Mouse (Mus musculus) neural tube, embryonic 11.5 days (tissue): ENCODE results near the gene Prn. TPM values are rescaled to one million over a fixed set of nuclear protein-coding genes. Genes with fewer than 3 reads are reported as not detected.

Experiments used
- ATAC-seq: fragments of 200-750 bp; cut with Nextera tagmentation; 2 replicates; pipeline ENCODE4 v1.8.0; 2017; ENCODE audit warnings: moderate number of reproducible peaks, mild to moderate bottlenecking, moderate TSS enrichment, moderate library complexity; ENCODE audit not compliant: insufficient read depth, low FRiP score, low TSS enrichment
- DNase-seq: peaks from one replicate; pipeline ENCODE4 v3.0.0-alpha.2; 2015; ENCODE audit warnings: low spot score
- H3K27ac ChIP-seq: fragments of 300-500 bp; sonication (generic); 2 replicates; pipeline ENCODE4 v1.5.1; 2014; ENCODE audit warnings: low read depth, mild to moderate bottlenecking, low read length
- H3K27me3 ChIP-seq: fragments of 300-500 bp; sonication (generic); 2 replicates; pipeline ENCODE4 v1.6.1; 2014; ENCODE audit warnings: mild to moderate bottlenecking, low read length, mixed read lengths; ENCODE audit not compliant: control insufficient read depth, insufficient read depth
- H3K36me3 ChIP-seq: fragments of 300-500 bp; sonication (generic); 2 replicates; pipeline ENCODE4 v1.6.1; 2014; ENCODE audit warnings: mild to moderate bottlenecking, low read length, moderate library complexity, mixed read lengths; ENCODE audit not compliant: control insufficient read depth, insufficient read depth
- H3K4me1 ChIP-seq: fragments of 300-500 bp; sonication (generic); 2 replicates; pipeline ENCODE4 v1.6.1; 2014; ENCODE audit warnings: low read length, mixed read lengths; ENCODE audit not compliant: control insufficient read depth, insufficient read depth
- H3K4me2 ChIP-seq: fragments of 300-500 bp; sonication (generic); 2 replicates; pipeline ENCODE4 v1.6.1; 2014; ENCODE audit warnings: low read depth, mild to moderate bottlenecking, moderate library complexity
- H3K4me3 ChIP-seq: fragments of 300-500 bp; sonication (generic); 2 replicates; pipeline ENCODE4 v1.5.1; 2014; ENCODE audit warnings: low read depth, low read length
- H3K9ac ChIP-seq: fragments of 300-500 bp; sonication (generic); 2 replicates; pipeline ENCODE4 v1.6.1; 2014; ENCODE audit warnings: mild to moderate bottlenecking, low read length
- H3K9me3 ChIP-seq: fragments of 300-500 bp; sonication (generic); 2 replicates; pipeline ENCODE4 v1.6.1; 2016; ENCODE audit warnings: low read length; ENCODE audit not compliant: control insufficient read depth
- whole genome bisulfite sequencing: fragments of 180-500 bp; shearing (Covaris S2); extraction: QIAGEN DNeasy Blood & Tissue Kit; methylation state at CpG from one replicate; pipeline ENCODE4 v1.1.7; 2014; 5-methylcytosine and 5-hydroxymethylcytosine counted together
- polyA plus RNA-seq: library from polyadenylated mRNA; unstranded; fragments of >200 nt; fragmentation: Nextera tagmentation; extraction: Ambion mirVana; gene quantifications from 2 replicates; pipeline ENCODE4 v1.2.1, GENCODE M21; 2014

Gene Prn
- polyA plus RNA-seq: 0.62 TPM in 1 of 2 replicates, not detected in the other

- peak within 1 kb of the TSS; percentile 76 for H3K4me2 ChIP-seq
- peak within 1 kb of the TSS; percentile 75; the same call in 1 of the 2 replicates for H3K27ac ChIP-seq
- H3K27me3 ChIP-seq: no peaks in the 10 kb centered on the region
- no peaks in the 10 kb centered on the region for H3K9me3 ChIP-seq
- DNase-seq (peak; percentile 93), ATAC-seq (peak; percentile 92)
- peak within 1 kb of the TSS; percentile 72 for H3K4me3 ChIP-seq
- 6% methylated on average over 50 of the region's 52 CpGs for WGBS
- peak within 1 kb of the TSS; percentile 78 for H3K9ac ChIP-seq
- no peaks in the 10 kb centered on the region for H3K36me3 ChIP-seq
- no peaks in the 10 kb centered on the region for H3K4me1 ChIP-seq
Measured at GRCm38 (mm10) chr2:131909683-131910572, at the start of gene Prn, which contains the start of gene Prnp. TSS of gene Prn (plus strand) at chr2:131909957. TSS of gene Prnp (plus strand) at chr2:131909928.

- Histone ChIP-seq H3K9ac (no peak overlapping the region), H3K27me3 (no peaks in the 10 kb centered on the region), H3K4me3 (no peak overlapping the region), H3K36me3 (no peaks in the 10 kb centered on the region), H3K27ac (no peak overlapping the region), H3K4me1 (no peaks in the 10 kb centered on the region), H3K9me3 (no peaks in the 10 kb centered on the region), H3K4me2 (no peak overlapping the region)
- WGBS: 50% methylated on average over 3 of the region's 3 CpGs
- ATAC-seq (peak; percentile 45; the same call in 1 of the 2 replicates), DNase-seq (peak; percentile 24)
Measured at GRCm38 (mm10) chr2:131862617-131863275, 47.0 kb upstream of the Prn start.

GRCm38 (mm10) chr2:131863472-131863871, 46.3 kb upstream of the Prn start:
- 91% methylated on average over 3 of the region's 3 CpGs for WGBS
- H3K4me1 ChIP-seq: no peaks in the 10 kb centered on the region
- no peak overlapping the region for H3K9ac ChIP-seq
- H3K4me2 ChIP-seq: no peak overlapping the region
- no peaks in the 10 kb centered on the region for H3K27me3 ChIP-seq
- no peak overlapping the region for H3K27ac ChIP-seq
- ATAC-seq (no peak), DNase-seq (no peak)
- no peaks in the 10 kb centered on the region for H3K9me3 ChIP-seq
- no peaks in the 10 kb centered on the region for H3K36me3 ChIP-seq
- no peak overlapping the region for H3K4me3 ChIP-seq

GRCm38 (mm10) chr2:131864262-131864796, 45.4 kb upstream of the Prn start:
- Histone ChIP-seq H3K9ac (no peak overlapping the region), H3K4me2 (no peak overlapping the region), H3K27ac (no peak overlapping the region), H3K27me3 (no peaks in the 10 kb centered on the region), H3K9me3 (no peaks in the 10 kb centered on the region), H3K4me1 (no peaks in the 10 kb centered on the region), H3K4me3 (no peak overlapping the region), H3K36me3 (no peaks in the 10 kb centered on the region)
- ATAC-seq (no peak), DNase-seq (no peak)
- WGBS: 82% methylated on average over 2 of the region's 2 CpGs

GRCm38 (mm10) chr2:131866676-131867075, 43.1 kb upstream of the Prn start:
- ATAC-seq (no peak), DNase-seq (no peak)
- Histone ChIP-seq H3K27ac (no peak overlapping the region), H3K9me3 (no peaks in the 10 kb centered on the region), H3K4me2 (no peak overlapping the region), H3K4me3 (no peak overlapping the region), H3K27me3 (no peaks in the 10 kb centered on the region), H3K9ac (no peak overlapping the region), H3K4me1 (no peaks in the 10 kb centered on the region), H3K36me3 (no peaks in the 10 kb centered on the region)

GRCm38 (mm10) chr2:131868983-131869382, 40.8 kb upstream of the Prn start:
- no peaks in the 10 kb centered on the region for H3K27me3 ChIP-seq
- 89% methylated on average over 5 of the region's 5 CpGs for WGBS
- H3K27ac ChIP-seq: no peak overlapping the region
- DNase-seq (no peak), ATAC-seq (no peak)
- no peaks in the 10 kb centered on the region for H3K36me3 ChIP-seq
- no peak overlapping the region for H3K9ac ChIP-seq
- H3K4me2 ChIP-seq: no peak overlapping the region
- H3K4me3 ChIP-seq: no peak overlapping the region
- H3K4me1 ChIP-seq: no peaks in the 10 kb centered on the region
- H3K9me3 ChIP-seq: no peaks in the 10 kb centered on the region

DNA sequence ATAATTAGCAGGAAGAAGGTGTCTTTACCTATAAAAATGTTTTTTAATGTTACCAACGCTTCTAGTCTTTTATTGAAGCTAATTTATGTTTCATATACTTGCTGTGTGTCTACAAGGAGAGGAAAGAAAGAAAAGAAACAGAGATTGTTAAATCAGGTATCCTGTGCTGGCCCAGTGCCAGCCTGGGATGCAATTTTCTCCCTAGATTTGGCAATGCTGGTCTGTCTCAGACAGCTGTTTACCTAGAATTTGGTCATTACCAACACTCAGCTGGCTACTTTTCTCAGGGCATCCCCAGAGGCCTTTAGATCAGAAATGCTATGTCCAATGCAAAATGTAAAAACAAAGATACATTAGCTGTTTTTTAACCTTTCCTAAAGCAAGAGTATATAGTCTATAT, 36.4 kb upstream of the Prn start:
- no peaks in the 10 kb centered on the region for H3K36me3 ChIP-seq
- H3K27ac ChIP-seq: no peak overlapping the region
- no peak overlapping the region for H3K4me3 ChIP-seq
- H3K9ac ChIP-seq: no peak overlapping the region
- WGBS: 69% methylated on average over 1 of the region's 1 CpGs
- H3K9me3 ChIP-seq: no peaks in the 10 kb centered on the region
- no peak for ATAC-seq
- no peak for DNase-seq
- no peaks in the 10 kb centered on the region for H3K27me3 ChIP-seq
- no peak overlapping the region for H3K4me2 ChIP-seq
- H3K4me1 ChIP-seq: no peaks in the 10 kb centered on the region

DNA sequence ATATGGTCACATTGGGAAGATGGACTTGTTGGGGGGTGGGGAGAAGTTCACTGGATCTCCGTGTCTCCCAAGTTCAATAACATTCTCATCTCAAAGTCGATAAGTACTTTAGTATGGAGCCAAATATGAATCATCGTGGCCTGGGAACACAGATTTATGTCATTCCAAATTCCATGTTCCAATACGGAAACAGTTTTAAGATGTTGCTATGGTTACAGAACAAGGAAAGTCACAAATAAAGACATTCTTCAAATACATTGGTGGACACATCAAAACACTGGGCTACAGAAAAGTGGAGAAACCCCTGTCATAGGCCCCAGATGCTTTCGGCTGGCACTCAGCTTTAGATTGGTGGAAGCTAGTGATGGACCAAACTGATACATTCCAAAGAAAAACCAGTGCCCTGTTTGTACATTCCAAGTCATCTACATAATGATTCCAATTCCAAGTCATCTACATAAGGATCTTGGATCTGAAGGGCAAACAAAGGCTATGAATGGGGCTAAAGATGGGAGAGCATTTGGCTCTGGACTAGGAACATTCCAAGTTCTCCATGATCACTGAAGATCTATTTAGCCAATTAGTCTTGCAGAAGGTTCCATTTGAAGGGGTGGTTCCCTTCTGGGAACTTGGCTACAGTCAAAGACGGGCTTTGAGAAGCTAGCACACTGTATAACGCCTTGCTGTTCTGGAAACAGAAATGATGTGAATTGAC, 33.0 kb upstream of the Prn start:
- WGBS: 92% methylated on average over 7 of the region's 7 CpGs
- no peak for ATAC-seq

More for the DNA sequence above, 33.0 kb upstream of the Prn start:
- H3K27ac ChIP-seq: no peak overlapping the region
- H3K9ac ChIP-seq: no peak overlapping the region
- no peaks in the 10 kb centered on the region for H3K9me3 ChIP-seq
- no peak overlapping the region for H3K4me3 ChIP-seq
- H3K4me1 ChIP-seq: no peaks in the 10 kb centered on the region
- no peaks in the 10 kb centered on the region for H3K36me3 ChIP-seq
- no peak for DNase-seq
- H3K27me3 ChIP-seq: no peaks in the 10 kb centered on the region
- H3K4me2 ChIP-seq: no peak overlapping the region
